Mouse (Mus musculus): ENCODE results near the gene Sesn1.
"Not testable (repeated sequence)": the region's sequence is repeated elsewhere in the genome, so short reads cannot be mapped to it uniquely, and the experiment has no call there.

Gene Sesn1

GRCm38 (mm10) chr10:41809771-41810563 is at the start of gene Sesn1, which contains the start of gene Cep57l1:
Gene Sesn1 (plus strand): TSS chr10:41809935.
Gene Cep57l1 (minus strand): TSS chr10:41809871.
- in situ Hi-C loops (cut with MboI; ENCODE audit: low sequenced_read_pairs): no loop called here

- in situ Hi-C loops (cut with MboI; ENCODE audit: low sequenced_read_pairs): no loop called here
Observed at GRCm38 (mm10) chr10:41760866-41761265, 48.9 kb upstream of the Sesn1 start.

GRCm38 (mm10) chr10:41763741-41764385 is 45.9 kb upstream of the Sesn1 start:
- in situ Hi-C loops (cut with MboI; ENCODE audit: low sequenced_read_pairs): no loop called here

GRCm38 (mm10) chr10:41765586-41765985 is 44.1 kb upstream of the Sesn1 start:
- in situ Hi-C loops (cut with MboI; ENCODE audit: low sequenced_read_pairs): no loop called here

GRCm38 (mm10) chr10:41766280-41766679 is 43.5 kb upstream of the Sesn1 start:
- in situ Hi-C loops (cut with MboI; ENCODE audit: low sequenced_read_pairs): no loop called here

- in situ Hi-C loops (cut with MboI; ENCODE audit: low sequenced_read_pairs): no loop called here
Observed at GRCm38 (mm10) chr10:41767254-41767653, 42.5 kb upstream of the Sesn1 start.

- in situ Hi-C loops (cut with MboI; ENCODE audit: low sequenced_read_pairs): no loop called here
Observed at GRCm38 (mm10) chr10:41792375-41792774, 17.4 kb upstream of the Sesn1 start.

- in situ Hi-C loops (cut with MboI; ENCODE audit: low sequenced_read_pairs): no loop called here
Observed at GRCm38 (mm10) chr10:41797253-41797652, 12.5 kb upstream of the Sesn1 start.

GRCm38 (mm10) chr10:41803467-41803866 is 6.3 kb upstream of the Sesn1 start:
- in situ Hi-C loops (cut with MboI; ENCODE audit: low sequenced_read_pairs): no loop called here

GRCm38 (mm10) chr10:41804711-41805110 is 5.0 kb upstream of the Sesn1 start:
- in situ Hi-C loops (cut with MboI; ENCODE audit: low sequenced_read_pairs): no loop called here

- in situ Hi-C loops (cut with MboI; ENCODE audit: low sequenced_read_pairs): no loop called here
Observed at GRCm38 (mm10) chr10:41805729-41806355, 3.9 kb upstream of the Sesn1 start.

GRCm38 (mm10) chr10:41809080-41809770 is 510 bp upstream of the Sesn1 start:
- in situ Hi-C loops (cut with MboI; ENCODE audit: low sequenced_read_pairs): no loop called here

- in situ Hi-C loops (cut with MboI; ENCODE audit: low sequenced_read_pairs): no loop called here
Observed at GRCm38 (mm10) chr10:41810564-41811455, 1.1 kb downstream of the Sesn1 start.

GRCm38 (mm10) chr10:41812566-41812965 is 2.8 kb downstream of the Sesn1 start:
- in situ Hi-C loops (cut with MboI; ENCODE audit: low sequenced_read_pairs): no loop called here

- in situ Hi-C loops (cut with MboI; ENCODE audit: low sequenced_read_pairs): no loop called here
Observed at GRCm38 (mm10) chr10:41814305-41814853, 4.6 kb downstream of the Sesn1 start.

- in situ Hi-C loops (cut with MboI; ENCODE audit: low sequenced_read_pairs): no loop called here
Observed at GRCm38 (mm10) chr10:41816516-41816915, 6.8 kb downstream of the Sesn1 start.

GRCm38 (mm10) chr10:41818036-41818732 is 8.4 kb downstream of the Sesn1 start:
- in situ Hi-C loops (cut with MboI; ENCODE audit: low sequenced_read_pairs): no loop called here

GRCm38 (mm10) chr10:41818733-41819070 is 9.0 kb downstream of the Sesn1 start:
- in situ Hi-C loops (cut with MboI; ENCODE audit: low sequenced_read_pairs): not testable (repeated sequence)

- in situ Hi-C loops (cut with MboI; ENCODE audit: low sequenced_read_pairs): no loop called here
Observed at GRCm38 (mm10) chr10:41819307-41819706, 9.6 kb downstream of the Sesn1 start.

Data from CH12F3 (cell line).